Comparison of ENCODE assay signal across 30 mouse cellular contexts in the genomic region with DNA sequence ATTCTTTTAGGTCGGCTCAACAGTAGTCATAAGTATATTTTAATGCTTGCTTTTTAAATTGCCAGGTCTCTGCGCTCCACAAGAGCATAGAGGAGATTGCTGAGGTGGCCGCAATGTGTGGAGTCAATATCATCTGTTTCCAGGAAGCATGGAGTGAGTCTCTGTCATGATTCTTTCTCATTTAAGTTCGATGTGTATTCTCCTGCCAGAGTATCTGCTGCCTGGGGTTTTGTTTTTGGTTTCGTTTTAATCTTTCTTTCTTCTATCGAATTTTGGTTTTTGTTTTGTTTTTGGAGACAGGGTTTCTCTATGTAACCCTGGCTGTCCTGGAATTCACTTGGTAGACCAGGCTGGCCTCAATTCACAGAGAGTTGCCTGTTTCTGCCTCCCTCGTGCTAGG. TPM values are rescaled to one million over a fixed set of nuclear protein-coding genes. Genes with fewer than 3 reads are reported as not detected.
DNase-seq lines count a peak whose midpoint lies in the region; ATAC-seq and TF ChIP-seq lines count a peak whose summit lies in the region.
"Had no signal": no experiment of that assay in that cellular context is flagged by ENCODE, and none has a peak within 500 bp of the region (broad histone marks: within the 10 kb centered on the region; RNA-seq: fewer than 3 reads in every experiment).

No protein-coding gene starts in this region.

- H3K36me3 ChIP-seq in liver, adult 2 months (ENCODE audit: control insufficient read depth, insufficient read depth, low read length): peaks cover 43% of the 10 kb centered on the region
- no peaks in the 10 kb centered on the region for H3K36me3 ChIP-seq in intestine, embryonic 15.5 days
- H3K36me3 ChIP-seq: embryonic facial prominence, embryonic 10.5 days; embryonic facial prominence, embryonic 13.5 days; forebrain, embryonic 12.5 days; G1E; heart, embryonic 10.5 days; heart, embryonic 13.5 days; hindbrain, embryonic 15.5 days had no signal

- no peak for DNase-seq in liver, adult 2 months (ENCODE audit: extremely low read depth, low read depth, low spot score)
- DNase-seq in liver: no peak
- peak; percentile 77 for DNase-seq in induced T-regulatory cell, adult 2 months (ENCODE audit: low read depth)
- DNase-seq in naive thymus-derived CD4-positive, alpha-beta T cell, adult 2 months (ENCODE audit: low read depth): peak; percentile 68
- DNase-seq in kidney, postnatal 10 days: no peak
- DNase-seq in embryo, embryonic 10.5 days (ENCODE audit: low spot score): no peak
- DNase-seq: adrenal gland, adult 2 months; adrenal gland, postnatal 14 days; cerebellum, adult 11 months; cerebellum, adult 2 months; cerebellum, adult 9-11 months; cerebellum, postnatal 25 days; embryo, embryonic 11 days; gastrocnemius, postnatal 36 days; heart, adult 2 months; heart, postnatal 14 days; heart, postnatal 4 days had no signal

- WGBS in liver, adult 2 months: 49% methylated on average over 7 of the region's 7 CpGs
- WGBS in intestine, embryonic 15.5 days: 85% methylated on average over 7 of the region's 7 CpGs

- H3K27ac ChIP-seq in liver, adult 2 months (replicated peaks; ENCODE audit: insufficient read depth, low read depth, low read length): 0 out of 2 replicates have a peak overlapping the region, but pooled peaks have one; percentile 21
- no peak overlapping the region for H3K27ac ChIP-seq in intestine, embryonic 15.5 days
- H3K27ac ChIP-seq: embryonic facial prominence, embryonic 10.5 days; embryonic facial prominence, embryonic 13.5 days; forebrain, embryonic 12.5 days; heart, adult 2 months; heart, embryonic 10.5 days; heart, embryonic 13.5 days; hindbrain, embryonic 15.5 days had no signal

- H3K4me3 ChIP-seq in liver, adult 2 months (ENCODE audit: insufficient read depth, low read depth, low read length): no peak overlapping the region
- H3K4me3 ChIP-seq in intestine, embryonic 15.5 days (replicated peaks): no peak overlapping the region
- H3K4me3 ChIP-seq: embryonic facial prominence, embryonic 10.5 days; embryonic facial prominence, embryonic 13.5 days; erythroblast, embryonic 14.5 days; forebrain, embryonic 12.5 days; heart, adult 2 months; heart, embryonic 10.5 days; heart, embryonic 13.5 days; hindbrain, embryonic 15.5 days had no signal

- TF ChIP-seq POLR2A in liver, adult 2 months (IDR thresholded peaks at IDR 0.05; ENCODE audit: extremely low read depth, insufficient read depth, low read length): no peak

- no peak overlapping the region for H3K9ac ChIP-seq in liver, adult 2 months (ENCODE audit: low read depth, low read length)
- no peak overlapping the region for H3K9ac ChIP-seq in intestine, embryonic 15.5 days
- H3K9ac ChIP-seq: embryonic facial prominence, embryonic 13.5 days; forebrain, embryonic 12.5 days; heart, embryonic 13.5 days; hindbrain, embryonic 15.5 days had no signal

- ATAC-seq in CD4-positive, CD25-positive, alpha-beta regulatory T cell, adult 4 months: peak; percentile 75
- ATAC-seq in intestine, embryonic 15.5 days: no peak
- ATAC-seq: forebrain, embryonic 16.5 days; intestine, postnatal 0 days; Patski had no signal

- no peak for TF ChIP-seq CTCF in liver, adult 2 months (IDR thresholded peaks at IDR 0.05; ENCODE audit: low read depth, low read length)

- H3K79me2 ChIP-seq in liver, adult 2 months (ENCODE audit: control insufficient read depth, insufficient read depth, low read length): peaks cover 17% of the 10 kb centered on the region; the same call in 1 of the 2 replicates

- no peaks in the 10 kb centered on the region for H3K27me3 ChIP-seq in liver, adult 2 months (ENCODE audit: control insufficient read depth, insufficient read depth, low read length)
- no peaks in the 10 kb centered on the region for H3K27me3 ChIP-seq in intestine, embryonic 15.5 days (replicated peaks)
- H3K27me3 ChIP-seq: embryonic facial prominence, embryonic 13.5 days; forebrain, embryonic 12.5 days; heart, embryonic 13.5 days; hindbrain, embryonic 15.5 days; Patski had no signal

- peaks cover 20% of the 10 kb centered on the region for H3K4me1 ChIP-seq in liver, adult 2 months (ENCODE audit: control insufficient read depth, insufficient read depth, low read length)
- H3K4me1 ChIP-seq in intestine, embryonic 15.5 days (replicated peaks): peaks cover 12% of the 10 kb centered on the region; the same call in 1 of the 2 replicates

- H3K9me3 ChIP-seq in intestine, embryonic 15.5 days: no peaks in the 10 kb centered on the region
- H3K9me3 ChIP-seq: embryonic facial prominence, embryonic 10.5 days; embryonic facial prominence, embryonic 13.5 days; forebrain, embryonic 12.5 days; G1E; heart, embryonic 10.5 days; heart, embryonic 13.5 days; hindbrain, embryonic 15.5 days had no signal

- no peak overlapping the region for H3K4me2 ChIP-seq in intestine, embryonic 15.5 days (replicated peaks)
- H3K4me2 ChIP-seq: embryonic facial prominence, embryonic 13.5 days; forebrain, embryonic 12.5 days; heart, embryonic 13.5 days; hindbrain, embryonic 15.5 days had no signal

RNA-seq across cellular contexts. Expression of gene Upb1, which starts 14.0 kb away (rescaled TPM):
- 220 and 232 TPM in 2 replicates for total RNA-seq in liver, adult 2 months (2014; rRNA removed)
- polyA plus RNA-seq in liver, adult 2 months (2012; rRNA removed): 120 and 125 TPM in 2 replicates
- polyA plus RNA-seq in CD4-positive, CD25-positive, alpha-beta regulatory T cell, adult 4 months (2017; shearing (Covaris generic)): under 1 TPM in 1 of 2 experiments, not detected in 1; 0.74 TPM
- polyA plus RNA-seq in intestine, embryonic 15.5 days (2015; fragmentation: Nextera tagmentation; extraction: Ambion mirVana): 0.88 and 1.9 TPM in 2 replicates
- total RNA-seq: gastrocnemius, postnatal 36 days had no signal
- polyA plus RNA-seq: erythroblast, embryonic 14.5 days; forebrain, embryonic 12.5 days; G1E; Patski had no signal

Comparison
In these comparisons a context has a peak if more than half of its experiments do, and no peak if none do; other contexts are left out.
1. DNase-seq: peak in induced T-regulatory cell, adult 2 months (single experiment) and naive thymus-derived CD4-positive, alpha-beta T cell, adult 2 months (single experiment); none in liver, adult 2 months (single experiment), liver (single experiment), kidney, postnatal 10 days (single experiment) and embryo, embryonic 10.5 days (single experiment).
2. RNA of gene Upb1, which starts 14.0 kb away (polyA plus RNA-seq): 120 to 125 TPM in liver, adult 2 months; 0.88 to 1.9 TPM in intestine, embryonic 15.5 days and 0.74 TPM in CD4-positive, CD25-positive, alpha-beta regulatory T cell, adult 4 months; every median in the first group is over 10 times any median in the second.